Mouse (Mus musculus) hindbrain, embryonic 15.5 days (tissue): ENCODE data around the gene Plxna4. TPM values are rescaled to one million over a fixed set of nuclear protein-coding genes. Genes with fewer than 3 reads are reported as not detected.

Source experiments
- ATAC-seq: fragments of 200-750 bp; cut with Nextera tagmentation; 2 replicates; pipeline ENCODE4 v1.8.0; 2017; ENCODE audit warnings: low read depth, moderate number of reproducible peaks, moderate TSS enrichment; ENCODE audit not compliant: low FRiP score
- H3K27ac ChIP-seq: fragments of 300-500 bp; sonication (generic); replicated peaks from 2 replicates; pipeline ENCODE4 v1.5.1; 2015; ENCODE audit warnings: mild to moderate bottlenecking, inconsistent platforms
- H3K27me3 ChIP-seq: fragments of 300-500 bp; sonication (generic); 2 replicates; pipeline ENCODE4 v1.6.1; 2015; ENCODE audit warnings: control low read depth, inconsistent platforms
- H3K36me3 ChIP-seq: fragments of 300-500 bp; sonication (generic); 2 replicates; pipeline ENCODE4 v1.6.1; 2015; ENCODE audit warnings: control low read depth, inconsistent platforms
- H3K4me1 ChIP-seq: fragments of 300-500 bp; sonication (generic); replicated peaks from 2 replicates; pipeline ENCODE4 v1.6.1; 2015; ENCODE audit warnings: control low read depth, inconsistent platforms
- H3K4me2 ChIP-seq: fragments of 300-500 bp; sonication (generic); 2 replicates; pipeline ENCODE4 v1.6.1; 2015; ENCODE audit warnings: moderate library complexity, mild to moderate bottlenecking, inconsistent platforms
- H3K4me3 ChIP-seq: fragments of 300-500 bp; sonication (generic); 2 replicates; pipeline ENCODE4 v1.5.1; 2015; ENCODE audit warnings: mild to moderate bottlenecking, inconsistent platforms
- H3K9ac ChIP-seq: fragments of 300-500 bp; sonication (generic); 2 replicates; pipeline ENCODE4 v1.6.1; 2015; ENCODE audit warnings: inconsistent platforms
- H3K9me3 ChIP-seq: fragments of 300-500 bp; sonication (generic); 2 replicates; pipeline ENCODE4 v1.6.1; 2016; ENCODE audit warnings: control low read depth, inconsistent platforms
- WGBS: fragments of 180-500 bp; shearing (Covaris S2); methylation state at CpG from one replicate; pipeline ENCODE4 v1.1.7; 2015; 5-methylcytosine and 5-hydroxymethylcytosine counted together
- polyA plus RNA-seq: library from polyadenylated mRNA; unstranded; fragments of >200 nt; fragmentation: Nextera tagmentation; extraction: Ambion mirVana; gene quantifications from 2 replicates; pipeline ENCODE4 v1.2.1, GENCODE M21; 2015

Plxna4 gene
- polyA plus RNA-seq, 1 experiment from 2014 or later, result 17.1 TPM

DNA sequence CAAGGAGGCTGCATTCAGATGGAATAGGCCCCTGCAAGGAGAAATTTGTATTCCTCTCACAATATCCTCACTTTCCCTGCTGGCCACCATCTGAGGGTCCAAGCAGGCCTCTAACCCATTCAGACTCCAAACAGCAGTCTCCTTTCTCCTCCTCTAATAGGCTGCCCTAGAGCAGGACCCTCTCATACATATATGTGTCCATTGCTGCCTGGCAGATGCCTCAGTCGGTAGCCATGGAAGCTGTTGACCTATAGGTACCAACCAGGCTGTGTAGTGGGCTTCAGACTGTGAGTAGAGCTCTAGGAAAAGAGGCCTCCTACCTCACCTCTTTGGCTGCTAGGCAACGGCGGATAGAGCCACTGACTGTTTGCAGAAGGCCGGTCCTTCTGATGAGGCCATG is 225.6 kb downstream of the Plxna4 start:
- peaks cover 12% of the 10 kb centered on the region for H3K4me1 ChIP-seq
- H3K27ac ChIP-seq, result no peak overlapping the region
- H3K4me3 ChIP-seq, result no peak overlapping the region
- H3K9ac ChIP-seq, result no peak overlapping the region
- WGBS, result 77% methylated on average over 4 of the region's 4 CpGs
- ATAC-seq, result 0 out of 2 replicates have a peak, but pooled peaks have one; percentile 42
- H3K36me3 ChIP-seq, result no peaks in the 10 kb centered on the region
- H3K27me3 ChIP-seq, result no peaks in the 10 kb centered on the region
- no peak overlapping the region for H3K4me2 ChIP-seq
- no peaks in the 10 kb centered on the region for H3K9me3 ChIP-seq

DNA sequence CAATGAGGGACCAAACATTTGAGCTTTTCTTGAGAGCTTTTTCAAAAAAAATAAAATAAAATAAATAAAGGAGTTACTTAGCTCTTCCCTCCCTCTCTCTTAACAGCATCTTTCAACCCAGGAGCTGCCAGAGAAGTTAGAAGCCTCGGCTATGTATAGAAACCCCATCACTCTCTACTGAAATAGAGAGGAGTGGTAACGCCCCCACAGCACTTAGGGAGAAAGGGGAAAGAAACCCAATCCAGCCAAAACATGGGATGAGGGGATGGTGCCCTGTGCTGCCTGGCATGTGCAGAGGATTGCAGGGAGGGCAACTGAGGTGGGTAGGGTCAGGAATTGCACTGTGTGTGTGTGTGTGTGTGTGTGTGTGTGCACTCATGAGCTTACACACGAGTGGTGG is 228.3 kb downstream of the Plxna4 start:
- ATAC-seq, result no peak
- 68% methylated on average over 3 of the region's 3 CpGs for WGBS
- Histone ChIP-seq H3K4me1 (peaks cover 26% of the 10 kb centered on the region), H3K27ac (no peak overlapping the region), H3K4me3 (no peak overlapping the region), H3K9ac (no peak overlapping the region), H3K36me3 (no peaks in the 10 kb centered on the region), H3K4me2 (no peak overlapping the region), H3K27me3 (no peaks in the 10 kb centered on the region), H3K9me3 (no peaks in the 10 kb centered on the region)

DNA sequence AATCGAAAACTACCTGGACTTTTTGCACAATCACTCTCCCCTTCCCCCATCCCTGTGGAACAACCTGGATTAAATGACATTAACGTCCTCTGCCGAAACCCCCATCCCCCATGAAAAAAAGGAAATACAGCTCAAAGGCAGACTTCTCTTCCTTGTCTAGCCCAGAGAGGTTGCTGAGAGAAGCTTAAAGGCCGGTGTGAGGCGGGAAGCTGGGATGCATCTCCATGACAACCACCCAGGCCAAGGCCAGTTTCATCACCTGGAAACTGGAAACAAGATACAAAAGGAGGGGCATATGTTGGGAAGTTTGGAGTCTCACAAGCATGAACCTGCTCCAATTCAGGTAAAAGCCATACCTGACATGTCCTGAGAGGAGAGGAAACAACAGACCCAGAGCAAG is 230.5 kb downstream of the Plxna4 start:
- Histone ChIP-seq H3K4me3 (no peak overlapping the region), H3K27me3 (no peaks in the 10 kb centered on the region), H3K36me3 (no peaks in the 10 kb centered on the region), H3K4me2 (no peak overlapping the region), H3K4me1 (peaks cover 26% of the 10 kb centered on the region), H3K9ac (no peak overlapping the region), H3K27ac (0 out of 2 replicates have a peak overlapping the region, but pooled peaks have one; percentile 4), H3K9me3 (no peaks in the 10 kb centered on the region)
- no peak for ATAC-seq
- WGBS, result 59% methylated on average over 5 of the region's 5 CpGs

DNA sequence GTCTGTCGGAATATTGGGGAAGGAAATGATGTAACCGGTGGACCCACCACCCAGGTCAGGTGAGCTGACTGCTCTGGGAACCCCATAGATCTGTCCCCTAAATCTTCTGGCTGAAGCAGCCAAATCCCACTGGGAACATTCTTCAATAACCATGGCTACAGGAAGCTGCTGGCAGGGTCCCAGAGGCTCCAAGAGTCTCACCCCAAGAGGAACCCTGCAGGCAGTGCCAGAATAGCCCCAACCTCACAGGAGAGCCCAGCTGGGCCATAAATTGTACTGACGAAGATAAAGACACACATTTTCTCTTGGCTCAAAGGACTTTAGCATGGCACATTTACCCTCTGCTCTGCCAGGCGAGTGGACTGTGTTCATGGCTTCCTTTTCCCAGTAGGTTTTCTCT is 232.4 kb downstream of the Plxna4 start:
- H3K27me3 ChIP-seq, result no peaks in the 10 kb centered on the region
- H3K36me3 ChIP-seq, result no peaks in the 10 kb centered on the region
- no peak overlapping the region for H3K27ac ChIP-seq
- H3K4me3 ChIP-seq, result no peak overlapping the region
- no peaks in the 10 kb centered on the region for H3K9me3 ChIP-seq
- no peak overlapping the region for H3K4me2 ChIP-seq
- WGBS, result 55% methylated on average over 4 of the region's 4 CpGs
- no peak overlapping the region for H3K9ac ChIP-seq
- H3K4me1 ChIP-seq, result peaks cover 20% of the 10 kb centered on the region
- peak; percentile 47; the same call in 1 of the 2 replicates for ATAC-seq

DNA sequence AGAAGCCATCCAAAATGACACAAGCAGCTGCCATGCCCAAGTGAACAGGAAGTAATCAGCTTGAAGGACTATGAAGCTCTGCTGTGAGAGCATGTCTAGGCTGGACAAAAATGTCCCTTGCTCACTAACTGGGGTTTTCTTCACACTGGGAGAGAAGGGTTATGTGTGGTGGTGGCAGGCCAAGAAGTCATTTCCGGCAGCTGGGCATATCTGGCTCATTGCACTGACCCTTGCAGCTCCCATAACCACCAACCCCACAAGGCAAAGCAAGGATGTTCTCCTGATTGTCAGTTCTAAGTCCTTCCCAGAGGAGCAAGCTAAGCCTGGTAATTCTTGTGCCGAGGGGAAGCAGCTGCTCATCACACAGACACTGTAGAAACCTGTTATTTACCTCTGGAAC is 239.0 kb downstream of the Plxna4 start:
- WGBS, result 70% methylated on average over 2 of the region's 2 CpGs
- no peaks in the 10 kb centered on the region for H3K27me3 ChIP-seq
- no peaks in the 10 kb centered on the region for H3K36me3 ChIP-seq
- H3K27ac ChIP-seq, result no peak overlapping the region
- no peak overlapping the region for H3K4me3 ChIP-seq
- H3K9me3 ChIP-seq, result no peaks in the 10 kb centered on the region
- peaks cover 12% of the 10 kb centered on the region for H3K4me1 ChIP-seq
- no peak overlapping the region for H3K9ac ChIP-seq
- no peak overlapping the region for H3K4me2 ChIP-seq
- ATAC-seq, result no peak

DNA sequence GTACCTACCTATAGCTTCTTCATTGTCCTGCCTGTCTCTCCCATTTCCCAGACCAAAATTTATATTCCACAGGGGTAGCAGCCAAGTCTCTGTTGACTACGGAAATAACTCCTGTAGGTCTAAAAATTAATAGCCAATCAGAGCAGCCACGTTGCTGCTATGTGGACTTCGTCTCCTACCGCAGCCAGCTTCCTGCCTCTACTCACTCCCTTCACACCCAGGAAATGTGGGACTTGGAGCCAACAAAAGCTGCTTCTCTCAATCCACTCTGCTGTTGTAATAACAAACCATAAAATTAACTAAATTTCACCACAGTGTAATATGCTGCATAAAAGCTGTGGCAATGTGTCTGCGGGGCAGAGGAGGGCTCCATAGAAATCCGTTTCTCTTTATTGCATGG is 239.9 kb downstream of the Plxna4 start:
- no peak overlapping the region for H3K27ac ChIP-seq
- ATAC-seq, result peak; percentile 35; the same call in 1 of the 2 replicates
- 72% methylated on average over 6 of the region's 6 CpGs for WGBS
- no peaks in the 10 kb centered on the region for H3K27me3 ChIP-seq
- H3K4me1 ChIP-seq, result peaks cover 12% of the 10 kb centered on the region
- H3K9ac ChIP-seq, result no peak overlapping the region
- no peak overlapping the region for H3K4me2 ChIP-seq
- H3K4me3 ChIP-seq, result no peak overlapping the region
- no peaks in the 10 kb centered on the region for H3K36me3 ChIP-seq
- H3K9me3 ChIP-seq, result no peaks in the 10 kb centered on the region

DNA sequence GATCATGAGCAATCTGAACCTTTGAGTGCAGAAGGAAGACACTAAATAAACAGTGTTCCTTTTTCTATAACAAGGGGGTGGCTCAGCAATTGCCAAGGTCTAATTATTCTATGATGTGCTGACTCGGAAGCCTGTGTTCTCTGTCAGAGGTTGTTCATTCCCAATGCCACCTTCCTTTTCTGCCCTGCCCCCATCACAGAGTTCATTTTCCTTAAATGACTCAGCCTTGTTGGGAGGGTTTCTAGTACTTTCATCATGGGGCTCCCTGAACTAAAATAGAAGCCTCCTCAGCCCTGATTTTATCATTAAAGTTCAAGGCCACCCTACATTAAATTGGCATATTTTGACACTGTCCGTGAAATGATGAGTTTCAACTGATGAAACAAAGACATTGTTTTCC is 242.0 kb downstream of the Plxna4 start:
- Histone ChIP-seq H3K4me2 (no peak overlapping the region), H3K4me3 (no peak overlapping the region), H3K9ac (no peak overlapping the region), H3K36me3 (no peaks in the 10 kb centered on the region), H3K4me1 (peaks cover 24% of the 10 kb centered on the region), H3K27me3 (no peaks in the 10 kb centered on the region), H3K9me3 (no peaks in the 10 kb centered on the region), H3K27ac (no peak overlapping the region)
- WGBS, result 92% methylated on average over 2 of the region's 2 CpGs
- ATAC-seq, result no peak

DNA sequence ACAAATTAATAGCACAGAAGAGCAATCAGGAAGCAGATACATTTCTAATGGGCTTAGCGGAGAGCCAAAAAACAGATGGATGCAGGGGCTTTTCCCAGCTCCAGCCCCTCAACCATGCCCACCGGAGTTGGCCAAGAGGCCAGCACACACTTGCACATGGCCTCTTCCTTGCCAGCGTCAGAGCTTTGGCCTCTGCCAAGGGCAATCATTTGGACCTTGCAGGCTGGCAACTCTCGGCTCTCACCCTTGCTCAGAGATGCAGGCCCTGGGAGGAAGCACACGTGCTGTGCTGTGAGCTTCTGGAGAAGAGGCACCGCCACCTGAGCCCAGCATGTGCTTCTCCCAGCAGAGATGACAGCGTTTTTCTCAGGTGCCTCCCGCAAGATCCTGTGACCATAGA is 245.3 kb downstream of the Plxna4 start:
- Histone ChIP-seq H3K27me3 (no peaks in the 10 kb centered on the region), H3K4me1 (peaks cover 25% of the 10 kb centered on the region), H3K4me2 (no peak overlapping the region), H3K27ac (no peak overlapping the region), H3K36me3 (no peaks in the 10 kb centered on the region), H3K9ac (no peak overlapping the region), H3K9me3 (no peaks in the 10 kb centered on the region), H3K4me3 (no peak overlapping the region)
- 60% methylated on average over 8 of the region's 8 CpGs for WGBS
- no peak for ATAC-seq

DNA sequence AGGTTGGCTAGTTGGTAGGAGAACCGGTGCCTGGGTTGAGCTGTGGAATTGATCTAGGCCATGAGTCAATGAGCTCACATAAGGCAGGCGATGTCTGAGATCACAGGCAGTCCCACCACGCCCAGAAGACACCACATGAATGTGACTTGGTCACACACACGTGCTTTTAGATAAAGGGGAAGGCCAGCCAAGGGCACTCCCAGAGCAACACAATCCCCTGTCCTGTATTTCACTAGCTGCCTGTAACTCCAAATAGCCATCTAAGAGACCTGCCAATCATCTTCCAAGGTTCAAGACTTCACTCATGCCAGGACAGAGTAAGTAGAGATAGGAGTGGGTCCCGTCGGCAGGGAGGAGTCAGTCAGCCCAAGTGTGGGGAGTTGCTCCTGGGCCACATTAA is 245.7 kb downstream of the Plxna4 start:
- Histone ChIP-seq H3K36me3 (no peaks in the 10 kb centered on the region), H3K27me3 (no peaks in the 10 kb centered on the region), H3K27ac (no peak overlapping the region), H3K9ac (no peak overlapping the region), H3K9me3 (no peaks in the 10 kb centered on the region), H3K4me2 (no peak overlapping the region), H3K4me1 (peaks cover 25% of the 10 kb centered on the region), H3K4me3 (no peak overlapping the region)
- 77% methylated on average over 6 of the region's 6 CpGs for WGBS
- no peak for ATAC-seq

DNA sequence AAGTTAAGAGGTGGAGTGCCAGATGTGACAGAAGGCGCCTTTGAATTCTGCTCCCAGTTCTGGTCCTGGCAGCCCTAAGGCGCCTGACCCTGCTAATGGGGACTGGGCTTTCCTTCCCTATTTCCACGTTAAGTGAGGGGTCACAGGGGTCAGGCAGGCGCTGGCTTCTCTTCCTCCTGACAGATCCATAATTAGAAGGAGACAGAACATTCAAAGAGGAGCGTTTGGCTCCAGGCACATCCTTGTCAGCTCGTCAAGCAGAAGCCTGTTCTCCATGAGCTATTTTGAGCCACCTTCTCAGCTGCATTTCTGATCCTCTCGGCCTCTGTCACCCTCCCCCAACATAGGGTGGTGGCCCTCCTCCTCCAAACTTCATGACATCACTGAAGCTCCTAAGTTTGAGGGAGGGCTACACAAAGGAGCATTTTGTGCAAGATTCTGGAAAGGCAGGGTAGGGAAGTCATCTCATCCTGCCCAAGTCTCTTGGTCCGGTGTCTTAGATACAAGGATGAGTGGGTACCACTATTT is 249.5 kb downstream of the Plxna4 start:
- ATAC-seq, result no peak

DNA sequence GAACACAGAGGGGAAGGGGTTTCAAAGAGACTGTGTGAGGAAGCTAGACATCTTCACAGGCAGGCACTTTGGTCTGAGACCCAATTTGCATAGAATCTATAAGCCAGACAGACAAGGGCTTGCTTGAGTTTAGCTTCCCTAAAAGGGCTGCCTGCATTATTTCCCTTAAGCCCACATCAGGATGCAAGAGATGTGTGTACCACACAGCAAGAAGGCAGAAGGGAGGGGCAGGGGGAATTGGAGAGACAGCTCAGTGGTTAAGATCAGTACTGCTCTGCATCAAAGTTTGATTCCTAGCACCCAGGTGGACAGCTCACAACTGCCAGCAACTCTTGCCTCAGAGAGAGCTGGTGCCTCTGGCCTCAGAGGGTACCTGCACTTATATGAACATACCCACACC is 256.7 kb downstream of the Plxna4 start:
- Histone ChIP-seq H3K4me1 (peaks cover 36% of the 10 kb centered on the region), H3K9me3 (no peaks in the 10 kb centered on the region), H3K9ac (no peak overlapping the region), H3K27me3 (no peaks in the 10 kb centered on the region), H3K27ac (no peak overlapping the region), H3K4me2 (no peak overlapping the region), H3K36me3 (no peaks in the 10 kb centered on the region), H3K4me3 (no peak overlapping the region)
- ATAC-seq, result 0 out of 2 replicates have a peak, but pooled peaks have one; percentile 21

More for the DNA sequence above, 249.5 kb downstream of the Plxna4 start:
- Histone ChIP-seq H3K27me3 (no peaks in the 10 kb centered on the region), H3K9me3 (no peaks in the 10 kb centered on the region), H3K4me2 (no peak overlapping the region), H3K9ac (no peak overlapping the region), H3K27ac (no peak overlapping the region), H3K4me1 (peaks cover 18% of the 10 kb centered on the region), H3K36me3 (no peaks in the 10 kb centered on the region), H3K4me3 (no peak overlapping the region)
- WGBS, result 55% methylated on average over 8 of the region's 8 CpGs

DNA sequence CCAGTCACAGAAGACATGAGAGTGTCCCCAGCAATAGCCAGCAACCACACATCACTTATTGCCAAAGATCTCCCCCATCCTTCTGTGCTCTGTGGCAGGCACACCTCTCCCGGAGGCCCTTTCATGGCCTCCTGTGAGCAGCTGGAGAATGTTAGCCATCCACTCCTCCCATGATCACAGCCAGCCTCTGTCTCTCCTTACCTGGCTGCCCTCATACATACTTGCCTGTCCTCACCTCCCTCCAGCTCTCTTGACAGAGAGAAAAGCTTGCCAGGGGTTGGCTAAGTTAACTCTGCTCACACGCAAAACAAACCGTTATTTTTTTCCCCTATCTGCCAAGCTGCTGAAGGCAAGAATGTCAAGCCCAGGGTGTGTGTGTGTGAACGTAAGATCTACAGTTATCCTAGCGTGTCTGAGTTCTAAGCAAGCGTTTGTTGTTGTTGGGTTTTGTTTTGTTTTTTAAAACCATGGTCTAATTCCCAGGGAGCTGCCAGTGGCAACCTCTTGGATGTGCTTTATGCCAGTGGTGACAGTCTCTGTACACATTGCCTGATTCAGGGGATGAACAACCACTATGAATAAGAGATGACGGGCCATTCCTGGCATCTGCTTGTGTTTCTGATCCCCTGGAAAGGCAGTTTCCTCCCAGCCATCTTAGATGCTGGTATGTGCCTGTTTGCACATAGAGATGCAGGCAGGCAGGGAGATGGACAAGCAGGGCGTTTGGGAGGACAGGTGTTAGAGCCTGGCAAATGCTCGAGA is 257.8 kb downstream of the Plxna4 start:
- WGBS, result 72% methylated on average over 9 of the region's 9 CpGs
- Histone ChIP-seq H3K9ac (no peak overlapping the region), H3K4me2 (no peak overlapping the region), H3K27ac (no peak overlapping the region), H3K27me3 (no peaks in the 10 kb centered on the region), H3K9me3 (no peaks in the 10 kb centered on the region), H3K36me3 (no peaks in the 10 kb centered on the region), H3K4me1 (peaks cover 36% of the 10 kb centered on the region), H3K4me3 (no peak overlapping the region)
- ATAC-seq, result no peak
